Mouse (Mus musculus) intestine, postnatal 0 days (tissue): ENCODE measurements at regions not wholly inside any gene's neighbourhood (a gene's known extent, or its start where the extent isn't known, plus 50 kb on each side); places are given as distances from the start of the nearest gene placed in this dataset.

ENCODE experiments used
- ATAC-seq: fragments of 200-750 bp; cut with Nextera tagmentation; 2 replicates; pipeline ENCODE4 v1.8.0; 2017; ENCODE audit warnings: mild to moderate bottlenecking, moderate TSS enrichment, moderate library complexity
- H3K27ac ChIP-seq: fragments of 300-500 bp; sonication (generic); 2 replicates; pipeline ENCODE4 v1.5.1; 2014; ENCODE audit warnings: mild to moderate bottlenecking, low read depth, low read length, moderate library complexity
- H3K27me3 ChIP-seq: fragments of 300-500 bp; sonication (generic); replicated peaks from 2 replicates; pipeline ENCODE4 v1.6.1; 2014; ENCODE audit warnings: low read length, mixed read lengths; ENCODE audit not compliant: control insufficient read depth, insufficient read depth
- H3K36me3 ChIP-seq: fragments of 300-500 bp; sonication (generic); 2 replicates; pipeline ENCODE4 v1.6.1; 2014; ENCODE audit warnings: mild to moderate bottlenecking, moderate library complexity; ENCODE audit not compliant: control insufficient read depth, insufficient read depth
- H3K4me1 ChIP-seq: fragments of 300-500 bp; sonication (generic); replicated peaks from 2 replicates; pipeline ENCODE4 v1.6.1; 2014; ENCODE audit warnings: antibody characterized with exemption, low read length, mixed read lengths; ENCODE audit not compliant: control insufficient read depth, insufficient read depth
- H3K4me2 ChIP-seq: fragments of 300-500 bp; sonication (generic); replicated peaks from 2 replicates; pipeline ENCODE4 v1.6.1; 2014; ENCODE audit warnings: low read depth, mild to moderate bottlenecking, moderate library complexity
- H3K4me3 ChIP-seq: fragments of 300-500 bp; sonication (generic); 2 replicates; pipeline ENCODE4 v1.5.1; 2014; ENCODE audit warnings: low read depth, low read length
- H3K9ac ChIP-seq: fragments of 300-500 bp; sonication (generic); 2 replicates; pipeline ENCODE4 v1.6.1; 2014; ENCODE audit warnings: mild to moderate bottlenecking, low read depth, low read length
- H3K9me3 ChIP-seq: fragments of 300-500 bp; sonication (generic); 2 replicates; pipeline ENCODE4 v1.6.1; 2016; ENCODE audit warnings: mixed run types; ENCODE audit not compliant: control insufficient read depth
- CTCF ChIP-seq: sonication (generic); IDR thresholded peaks from 2 replicates; pipeline ENCODE4 v1.5.1; 2016; ENCODE audit warnings: low read depth, mild to moderate bottlenecking, control low read depth, antibody characterized with exemption, moderate library complexity
- WGBS: fragments of 180-500 bp; shearing (Covaris S2); extraction: QIAGEN DNeasy Blood & Tissue Kit; methylation state at CpG from one replicate; pipeline ENCODE4 v1.1.7; 2014; 5-methylcytosine and 5-hydroxymethylcytosine counted together

GRCm38 (mm10) chr1:183803357-183803756, 209.7 kb upstream of the Dusp10 start:
- Histone ChIP-seq H3K27me3 (no peaks in the 10 kb centered on the region), H3K4me3 (no peak overlapping the region), H3K9me3 (no peaks in the 10 kb centered on the region), H3K4me1 (no peaks in the 10 kb centered on the region), H3K27ac (no peak overlapping the region), H3K4me2 (no peak overlapping the region), H3K36me3 (no peaks in the 10 kb centered on the region), H3K9ac (no peak overlapping the region)
- 79% methylated on average over 5 of the region's 5 CpGs for WGBS
- no peak for ATAC-seq
- TF ChIP-seq CTCF: no peak

- TF ChIP-seq CTCF: no peak
- Histone ChIP-seq H3K27me3 (no peaks in the 10 kb centered on the region), H3K4me1 (no peaks in the 10 kb centered on the region), H3K4me2 (no peak overlapping the region), H3K9ac (no peak overlapping the region), H3K9me3 (no peaks in the 10 kb centered on the region), H3K27ac (no peak overlapping the region), H3K36me3 (no peaks in the 10 kb centered on the region), H3K4me3 (no peak overlapping the region)
- WGBS: 59% methylated on average over 1 of the region's 1 CpGs
- ATAC-seq: no peak
Observed at GRCm38 (mm10) chr1:183803826-183804225, 209.3 kb upstream of the Dusp10 start.

- 69% methylated on average over 2 of the region's 2 CpGs for WGBS
Observed at GRCm38 (mm10) chr1:183804295-183804694, 208.8 kb upstream of the Dusp10 start.

GRCm38 (mm10) chr1:183806864-183807730, 206.0 kb upstream of the Dusp10 start:
- H3K27ac ChIP-seq: no peak overlapping the region
- H3K27me3 ChIP-seq: no peaks in the 10 kb centered on the region
- 72% methylated on average over 8 of the region's 8 CpGs for WGBS
- ATAC-seq: no peak
- TF ChIP-seq CTCF: no peak
- H3K4me3 ChIP-seq: no peak overlapping the region
- no peaks in the 10 kb centered on the region for H3K4me1 ChIP-seq
- H3K9ac ChIP-seq: no peak overlapping the region
- H3K36me3 ChIP-seq: no peaks in the 10 kb centered on the region
- H3K4me2 ChIP-seq: no peak overlapping the region
- no peaks in the 10 kb centered on the region for H3K9me3 ChIP-seq

More at GRCm38 (mm10) chr1:183804295-183804694, 208.8 kb upstream of the Dusp10 start:
- H3K27ac ChIP-seq: no peak overlapping the region
- ATAC-seq: no peak
- no peaks in the 10 kb centered on the region for H3K4me1 ChIP-seq
- no peak for TF ChIP-seq CTCF
- H3K36me3 ChIP-seq: no peaks in the 10 kb centered on the region
- no peak overlapping the region for H3K9ac ChIP-seq
- no peaks in the 10 kb centered on the region for H3K9me3 ChIP-seq
- H3K4me3 ChIP-seq: no peak overlapping the region
- no peak overlapping the region for H3K4me2 ChIP-seq
- H3K27me3 ChIP-seq: no peaks in the 10 kb centered on the region

- no peak for ATAC-seq
- Histone ChIP-seq H3K9me3 (no peaks in the 10 kb centered on the region), H3K9ac (no peak overlapping the region), H3K4me2 (no peak overlapping the region), H3K27ac (no peak overlapping the region), H3K4me3 (no peak overlapping the region), H3K36me3 (no peaks in the 10 kb centered on the region), H3K27me3 (no peaks in the 10 kb centered on the region), H3K4me1 (no peaks in the 10 kb centered on the region)
- WGBS: 62% methylated on average over 2 of the region's 2 CpGs
- TF ChIP-seq CTCF: no peak
Observed at GRCm38 (mm10) chr1:183808168-183808567, 204.9 kb upstream of the Dusp10 start.

- H3K27ac ChIP-seq: no peak overlapping the region
- no peak overlapping the region for H3K4me3 ChIP-seq
- TF ChIP-seq CTCF: no peak
- H3K4me1 ChIP-seq: no peaks in the 10 kb centered on the region
- 67% methylated on average over 5 of the region's 5 CpGs for WGBS
- H3K27me3 ChIP-seq: no peaks in the 10 kb centered on the region
- no peaks in the 10 kb centered on the region for H3K36me3 ChIP-seq
- no peak overlapping the region for H3K9ac ChIP-seq
- no peaks in the 10 kb centered on the region for H3K9me3 ChIP-seq
- H3K4me2 ChIP-seq: no peak overlapping the region
- no peak for ATAC-seq
Observed at GRCm38 (mm10) chr1:183820555-183820954, 192.5 kb upstream of the Dusp10 start.
